Mouse (Mus musculus): ENCODE measurements around the gene 4930558K02Rik. TPM values are rescaled to one million over a fixed set of nuclear protein-coding genes. Genes with fewer than 3 reads are reported as not detected.
A peak's percentile ranks its signal among the peaks of the same experiment; 100 is the strongest.

Gene 4930558K02Rik
- polyA plus RNA-seq, 2 experiments: not detected

DNA sequence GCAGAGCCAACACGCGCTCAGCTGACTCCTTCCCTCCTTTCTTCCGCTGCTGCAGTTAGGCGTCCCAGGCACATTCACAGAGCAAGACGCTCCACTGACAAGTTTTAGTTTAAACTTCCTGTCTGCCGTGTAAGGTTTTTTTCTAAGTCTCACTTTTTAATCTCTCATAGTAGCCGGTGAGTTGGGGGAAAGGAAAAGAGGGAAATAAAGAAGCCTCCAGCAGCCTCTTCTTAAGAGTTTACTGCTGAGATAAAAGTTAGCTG is 25.0 kb upstream of the 4930558K02Rik start:
- no peak for ATAC-seq (ENCODE audit: low FRiP score, low read depth)
- peak overlapping the region; percentile 9; the same call in 1 of the 2 replicates for H3K4me2 ChIP-seq (replicated peaks; ENCODE audit: low read depth, low read length, severe bottlenecking)
- H3K4me1 ChIP-seq (ENCODE audit: control insufficient read depth, insufficient read depth, low read length): peaks cover 89% of the 10 kb centered on the region

GRCm38 (mm10) chr1:162003729-162004517 is 24.5 kb upstream of the 4930558K02Rik start:
- Histone ChIP-seq H3K4me3 (replicated peaks; ENCODE audit: low read length) (no peak overlapping the region), H3K9me3 (ENCODE audit: control insufficient read depth, low read length) (no peaks in the 10 kb centered on the region), H3K36me3 (ENCODE audit: control insufficient read depth, insufficient read depth, low read length) (no peaks in the 10 kb centered on the region), H3K27ac (replicated peaks; ENCODE audit: low read depth, low read length) (peak overlapping the region; percentile 94), H3K9ac (ENCODE audit: low read depth, low read length, severe bottlenecking) (peak overlapping the region; percentile 32; the same call in 1 of the 2 replicates), H3K4me2 (replicated peaks; ENCODE audit: low read depth, low read length, severe bottlenecking) (peak overlapping the region; percentile 9; the same call in 1 of the 2 replicates), H3K27me3 (ENCODE audit: control insufficient read depth, insufficient read depth, low read length) (no peaks in the 10 kb centered on the region), H3K4me1 (ENCODE audit: control insufficient read depth, insufficient read depth, low read length) (peaks cover 89% of the 10 kb centered on the region)
- no peak for TF ChIP-seq POLR2A (IDR thresholded peaks at IDR 0.05; ENCODE audit: borderline replicate concordance, extremely low read depth, insufficient read depth, insufficient read length)
- DNase-seq (ENCODE audit: low spot score) (peak; percentile 71), ATAC-seq (ENCODE audit: low FRiP score, low read depth) (no peak)
- WGBS: 44% methylated on average over 14 of the region's 14 CpGs

More for the DNA sequence above, 25.0 kb upstream of the 4930558K02Rik start:
- Histone ChIP-seq H3K4me3 (replicated peaks; ENCODE audit: low read length) (no peak overlapping the region), H3K36me3 (ENCODE audit: control insufficient read depth, insufficient read depth, low read length) (no peaks in the 10 kb centered on the region), H3K9me3 (ENCODE audit: control insufficient read depth, low read length) (no peaks in the 10 kb centered on the region), H3K9ac (ENCODE audit: low read depth, low read length, severe bottlenecking) (peak overlapping the region; percentile 32; the same call in 1 of the 2 replicates), H3K27me3 (ENCODE audit: control insufficient read depth, insufficient read depth, low read length) (no peaks in the 10 kb centered on the region), H3K27ac (replicated peaks; ENCODE audit: low read depth, low read length) (peak overlapping the region; percentile 94)
- 15% methylated on average over 7 of the region's 7 CpGs for WGBS
- DNase-seq (ENCODE audit: low spot score): no peak
- TF ChIP-seq POLR2A (IDR thresholded peaks at IDR 0.05; ENCODE audit: borderline replicate concordance, extremely low read depth, insufficient read depth, insufficient read length): no peak

- Histone ChIP-seq H3K27me3 (ENCODE audit: control insufficient read depth, insufficient read depth, low read length) (no peaks in the 10 kb centered on the region), H3K4me2 (replicated peaks; ENCODE audit: low read depth, low read length, severe bottlenecking) (no peak overlapping the region), H3K4me3 (replicated peaks; ENCODE audit: low read length) (no peak overlapping the region), H3K9me3 (ENCODE audit: control insufficient read depth, low read length) (no peaks in the 10 kb centered on the region), H3K27ac (replicated peaks; ENCODE audit: low read depth, low read length) (peak overlapping the region; percentile 94), H3K36me3 (ENCODE audit: control insufficient read depth, insufficient read depth, low read length) (no peaks in the 10 kb centered on the region), H3K4me1 (ENCODE audit: control insufficient read depth, insufficient read depth, low read length) (peaks cover 67% of the 10 kb centered on the region), H3K9ac (ENCODE audit: low read depth, low read length, severe bottlenecking) (no peak overlapping the region)
- peak; percentile 60 for ATAC-seq (ENCODE audit: low FRiP score, low read depth)
- TF ChIP-seq POLR2A (IDR thresholded peaks at IDR 0.05; ENCODE audit: borderline replicate concordance, extremely low read depth, insufficient read depth, insufficient read length): no peak
- WGBS: 17% methylated on average over 8 of the region's 8 CpGs
- DNase-seq (ENCODE audit: low spot score): peak; percentile 78
Observed at GRCm38 (mm10) chr1:162001328-162001727, 21.9 kb upstream of the 4930558K02Rik start.

DNA sequence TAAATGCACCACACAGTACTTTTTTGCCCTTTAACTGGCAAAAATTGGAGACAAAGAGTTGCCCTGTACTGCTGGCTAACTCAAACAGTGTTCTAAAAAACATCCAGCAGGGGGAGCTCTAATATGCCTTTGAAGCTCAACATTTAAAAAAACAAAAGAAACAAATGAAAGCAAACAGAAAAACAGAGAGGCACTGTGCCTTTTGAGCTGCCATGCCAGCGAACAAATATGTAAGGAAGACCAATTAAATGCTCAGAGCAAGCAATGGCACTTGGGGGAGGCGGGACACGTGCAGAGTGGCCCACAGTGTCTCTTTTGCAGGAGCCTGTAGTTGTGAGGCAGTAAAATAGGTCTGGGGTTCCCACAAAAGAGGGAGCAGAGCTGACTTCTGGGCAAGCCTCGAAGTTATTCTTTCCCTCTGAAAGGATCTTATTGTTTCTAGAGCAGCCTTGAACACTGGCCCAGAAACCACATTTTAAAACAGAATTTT is 20.5 kb upstream of the 4930558K02Rik start:
- H3K36me3 ChIP-seq (ENCODE audit: control insufficient read depth, insufficient read depth, low read length): no peaks in the 10 kb centered on the region
- peaks cover 56% of the 10 kb centered on the region for H3K4me1 ChIP-seq (ENCODE audit: control insufficient read depth, insufficient read depth, low read length)
- WGBS: 1% methylated on average over 4 of the region's 4 CpGs
- ATAC-seq (ENCODE audit: low FRiP score, low read depth) (peak; percentile 50), DNase-seq (ENCODE audit: low spot score) (peak; percentile 95)
- H3K9ac ChIP-seq (ENCODE audit: low read depth, low read length, severe bottlenecking): peak overlapping the region; percentile 37; the same call in 1 of the 2 replicates
- no peaks in the 10 kb centered on the region for H3K27me3 ChIP-seq (ENCODE audit: control insufficient read depth, insufficient read depth, low read length)
- no peak for TF ChIP-seq POLR2A (IDR thresholded peaks at IDR 0.05; ENCODE audit: borderline replicate concordance, extremely low read depth, insufficient read depth, insufficient read length)
- H3K27ac ChIP-seq (replicated peaks; ENCODE audit: low read depth, low read length): peak overlapping the region; percentile 94
- no peaks in the 10 kb centered on the region for H3K9me3 ChIP-seq (ENCODE audit: control insufficient read depth, low read length)
- H3K4me2 ChIP-seq (replicated peaks; ENCODE audit: low read depth, low read length, severe bottlenecking): no peak overlapping the region; the same call in 1 of the 2 replicates
- H3K4me3 ChIP-seq (replicated peaks; ENCODE audit: low read length): no peak overlapping the region

DNA sequence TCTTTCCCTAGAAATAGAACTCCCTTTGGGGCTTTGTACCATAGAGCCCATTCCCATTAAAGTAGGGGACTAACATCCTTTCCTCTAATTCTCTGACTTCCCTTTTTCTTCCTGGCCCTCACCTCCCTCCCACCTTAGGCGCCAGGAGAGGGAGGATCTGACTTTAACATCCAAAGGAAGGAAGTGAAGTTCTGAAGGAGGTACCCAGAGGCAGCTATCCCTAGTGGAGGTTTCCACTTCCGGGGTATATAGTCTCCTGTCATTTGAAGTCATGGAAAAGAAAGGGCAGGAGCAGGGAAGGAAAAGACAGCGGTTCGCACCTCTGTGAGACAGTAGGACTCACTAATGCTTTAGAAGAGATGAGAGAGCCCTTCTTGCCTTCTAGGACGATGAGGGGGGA is 19.9 kb upstream of the 4930558K02Rik start:
- 24% methylated on average over 5 of the region's 5 CpGs for WGBS
- peak overlapping the region; percentile 37; the same call in 1 of the 2 replicates for H3K9ac ChIP-seq (ENCODE audit: low read depth, low read length, severe bottlenecking)
- peaks cover 50% of the 10 kb centered on the region for H3K4me1 ChIP-seq (ENCODE audit: control insufficient read depth, insufficient read depth, low read length)
- DNase-seq (ENCODE audit: low spot score) (no peak), ATAC-seq (ENCODE audit: low FRiP score, low read depth) (no peak)
- no peaks in the 10 kb centered on the region for H3K9me3 ChIP-seq (ENCODE audit: control insufficient read depth, low read length)
- no peaks in the 10 kb centered on the region for H3K27me3 ChIP-seq (ENCODE audit: control insufficient read depth, insufficient read depth, low read length)
- no peaks in the 10 kb centered on the region for H3K36me3 ChIP-seq (ENCODE audit: control insufficient read depth, insufficient read depth, low read length)
- H3K4me2 ChIP-seq (replicated peaks; ENCODE audit: low read depth, low read length, severe bottlenecking): no peak overlapping the region; the same call in 1 of the 2 replicates
- no peak overlapping the region for H3K4me3 ChIP-seq (replicated peaks; ENCODE audit: low read length)
- no peak for TF ChIP-seq POLR2A (IDR thresholded peaks at IDR 0.05; ENCODE audit: borderline replicate concordance, extremely low read depth, insufficient read depth, insufficient read length)
- H3K27ac ChIP-seq (replicated peaks; ENCODE audit: low read depth, low read length): peak overlapping the region; percentile 94
